Mouse (Mus musculus) gastrocnemius, adult 2 months (tissue): ENCODE results near the gene Polm. TPM values are rescaled to one million over a fixed set of nuclear protein-coding genes. Genes with fewer than 3 reads are reported as not detected.
"Not testable (repeated sequence)": the region's sequence is repeated elsewhere in the genome, so short reads cannot be mapped to it uniquely, and the experiment has no call there.

Source experiments
- DNase-seq: peaks from one replicate; pipeline ENCODE4 v3.0.0; 2022
- H3K27ac ChIP-seq: fragments of 200-600 bp; 2 replicates; pipeline ENCODE4 v1.8.1; 2022; ENCODE audit warnings: mild to moderate bottlenecking
- H3K4me3 ChIP-seq: fragments of 200-600 bp; 2 replicates; pipeline ENCODE4 v1.8.1; 2022; ENCODE audit warnings: mild to moderate bottlenecking, moderate library complexity
- CTCF ChIP-seq: fragments of 200-600 bp; IDR thresholded peaks from 2 replicates; pipeline ENCODE4 v1.8.1; 2022; ENCODE audit warnings: antibody characterized with exemption, mild to moderate bottlenecking, moderate library complexity
- intact Hi-C: fragments of 180-260 bp; cut with DNase I; formaldehyde crosslinking; loops from one replicate; pipeline ENCODE4 v1.15.1; 2025
- total RNA-seq, 2 experiments: library from RNA; stranded (reverse); gene quantifications; 2 replicates each; pipeline ENCODE4 v1.2.3; 2021

The Polm gene
- total RNA-seq, 2 experiments from 2014 or later: 1.7 to 3.1 TPM

GRCm38 (mm10) chr11:5825432-5825831, 12.4 kb downstream of the Polm start:
- no peak overlapping the region for H3K4me3 ChIP-seq
- no peak for DNase-seq
- no peak overlapping the region for H3K27ac ChIP-seq
- intact Hi-C loops: no loop called here
- no peak for TF ChIP-seq CTCF

GRCm38 (mm10) chr11:5819223-5819622, 18.6 kb downstream of the Polm start:
- DNase-seq: no peak
- Histone ChIP-seq H3K4me3 (no peak overlapping the region), H3K27ac (no peak overlapping the region)
- intact Hi-C loops: no loop called here
- no peak for TF ChIP-seq CTCF

DNA sequence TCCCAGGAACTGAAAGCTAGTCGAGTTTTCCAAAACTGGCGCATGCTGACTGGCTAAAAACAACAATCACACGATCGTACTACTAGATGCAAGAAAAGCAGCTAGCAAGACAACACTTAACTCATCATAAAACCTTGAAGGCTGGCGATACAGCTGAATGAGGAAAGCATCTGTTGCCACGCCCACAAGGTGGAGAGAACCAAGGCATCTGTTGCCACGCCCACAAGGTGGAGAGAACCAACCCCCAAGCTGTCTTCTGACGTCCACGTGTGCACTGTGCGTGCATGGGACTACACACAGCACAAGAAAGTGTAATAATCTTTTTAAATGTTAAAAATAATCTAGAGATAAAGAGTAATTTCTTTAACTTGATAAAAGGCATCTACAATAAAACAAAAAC, 24.4 kb downstream of the Polm start:
- Histone ChIP-seq H3K27ac (no peak overlapping the region), H3K4me3 (no peak overlapping the region)
- DNase-seq: no peak
- no peak for TF ChIP-seq CTCF
- intact Hi-C loops: no loop called here

GRCm38 (mm10) chr11:5809487-5809886, 28.3 kb downstream of the Polm start:
- intact Hi-C loops, H3K27ac ChIP-seq, DNase-seq, H3K4me3 ChIP-seq: not testable (repeated sequence)

- intact Hi-C loops: no loop called here
- TF ChIP-seq CTCF: no peak
- no peak overlapping the region for H3K4me3 ChIP-seq
- no peak for DNase-seq
- H3K27ac ChIP-seq: no peak overlapping the region
These were observed 29.9 kb downstream of the Polm start for GRCm38 (mm10) chr11:5807956-5808355.

GRCm38 (mm10) chr11:5805711-5806110, 32.1 kb downstream of the Polm start:
- Histone ChIP-seq H3K27ac (no peak overlapping the region; the same call in 1 of the 2 replicates), H3K4me3 (no peak overlapping the region)
- TF ChIP-seq CTCF: no peak
- intact Hi-C loops: no loop called here
- DNase-seq: no peak

DNA sequence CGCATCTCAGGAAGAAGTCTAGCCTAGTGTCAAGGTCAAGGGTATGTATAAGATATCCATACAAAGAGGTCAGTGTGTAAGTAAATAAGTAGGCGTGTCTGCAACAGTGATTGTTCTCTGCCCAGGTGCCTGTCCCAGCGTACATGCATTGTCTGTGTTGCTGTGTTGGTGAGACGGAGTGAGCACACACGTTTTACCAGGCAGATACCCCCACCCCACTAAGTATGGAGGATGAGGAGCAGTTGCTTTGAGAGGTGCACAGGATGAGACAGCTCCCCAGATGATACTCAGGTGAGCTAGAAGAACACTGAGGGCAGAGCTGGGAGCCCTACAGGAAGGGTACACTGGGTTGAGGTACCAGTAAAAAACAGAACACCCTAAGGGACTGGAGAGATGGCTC, 33.6 kb downstream of the Polm start:
- no peak for TF ChIP-seq CTCF
- no peak for DNase-seq
- intact Hi-C loops: no loop called here
- Histone ChIP-seq H3K27ac (peak overlapping the region; percentile 98), H3K4me3 (peak overlapping the region; percentile 23)

GRCm38 (mm10) chr11:5803551-5803981, 34.2 kb downstream of the Polm start, which contains the start of gene Pgam2:
Pgam2 (minus strand) TSS chr11:5803733.
- Histone ChIP-seq H3K27ac (peak within 1 kb of the TSS; percentile 98), H3K4me3 (peak within 1 kb of the TSS; percentile 80)
- no peak for TF ChIP-seq CTCF
- DNase-seq: peak; percentile 87
- intact Hi-C loops: loop anchor here (2.0 kb wide), 1 partner anchor 33 kb away; no protein-coding TSS in a partner anchor

DNA sequence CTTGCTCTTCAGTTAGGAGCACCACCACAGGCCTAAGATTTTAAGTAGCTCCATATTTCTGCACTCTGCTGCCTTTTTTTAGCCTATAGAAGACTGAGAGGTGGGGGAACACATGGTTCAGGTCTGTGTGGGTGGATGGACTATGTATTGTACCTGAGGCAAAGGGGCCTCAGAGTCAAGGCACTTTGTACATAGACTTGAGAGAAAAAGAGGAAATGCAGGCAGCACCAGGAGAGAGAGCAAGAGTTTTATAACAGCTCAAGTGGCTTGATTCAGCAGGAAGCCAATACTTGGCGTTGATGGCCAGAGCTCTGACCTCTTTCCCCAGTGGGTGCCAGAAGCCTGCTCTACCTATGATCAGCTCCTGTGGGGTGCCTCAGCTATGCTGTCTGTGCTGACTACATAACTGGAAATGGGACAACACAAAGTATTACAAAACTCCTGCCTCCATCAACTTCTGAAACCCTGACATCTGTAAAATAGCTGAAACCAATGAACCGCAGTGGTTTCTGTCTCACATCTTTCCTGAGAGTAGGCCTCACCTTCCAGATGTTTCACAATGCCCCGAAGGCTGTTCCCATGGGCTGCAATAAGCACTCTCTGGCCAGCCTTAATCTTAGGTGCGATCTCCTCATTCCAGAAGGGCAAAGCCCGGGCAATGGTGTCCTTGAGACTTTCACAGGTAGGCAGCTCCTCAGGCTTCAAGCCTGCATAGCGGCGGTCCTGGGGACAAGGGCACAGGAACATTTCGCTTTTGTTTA, 35.2 kb downstream of the Polm start:
- intact Hi-C loops: loop anchor here (2.0 kb wide), 1 partner anchor 34 kb away; no protein-coding TSS in a partner anchor
- peak overlapping the region; percentile 98 for H3K27ac ChIP-seq
- peak; percentile 52 for DNase-seq
- peak overlapping the region; percentile 80 for H3K4me3 ChIP-seq
- TF ChIP-seq CTCF: no peak

DNA sequence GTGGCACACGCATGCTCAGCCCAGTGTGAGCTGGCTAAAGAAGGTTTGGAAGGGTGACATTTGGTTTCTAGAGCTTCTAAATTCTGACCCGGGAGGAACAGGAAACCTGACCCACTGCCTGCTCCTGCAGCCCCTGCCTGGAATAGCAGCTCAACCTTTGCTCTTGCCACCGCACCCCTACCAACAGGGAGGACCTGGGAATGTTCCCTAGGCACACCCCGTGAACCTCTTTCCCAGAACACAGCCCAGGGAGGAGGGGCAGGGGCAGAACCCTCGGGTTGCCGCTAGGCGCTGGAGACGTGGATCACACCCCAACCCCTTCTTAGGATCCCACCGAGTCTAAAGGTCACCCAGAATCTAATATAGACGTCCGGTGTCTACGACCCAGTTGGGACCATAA, 35.8 kb downstream of the Polm start:
- H3K27ac ChIP-seq: peak overlapping the region; percentile 98
- TF ChIP-seq CTCF: peak; percentile 53

GRCm38 (mm10) chr11:5801511-5801910, 36.3 kb downstream of the Polm start:
- peak; percentile 45 for DNase-seq
- Histone ChIP-seq H3K27ac (peak overlapping the region; percentile 98), H3K4me3 (peak overlapping the region; percentile 80)
- no peak for TF ChIP-seq CTCF
- intact Hi-C loops: no loop called here

More for the DNA sequence above, 35.8 kb downstream of the Polm start:
- peak; percentile 90 for DNase-seq
- H3K4me3 ChIP-seq: peak overlapping the region; percentile 80
- intact Hi-C loops: loop anchor here (2.0 kb wide), 1 partner anchor 35 kb away; no protein-coding TSS in a partner anchor

DNA sequence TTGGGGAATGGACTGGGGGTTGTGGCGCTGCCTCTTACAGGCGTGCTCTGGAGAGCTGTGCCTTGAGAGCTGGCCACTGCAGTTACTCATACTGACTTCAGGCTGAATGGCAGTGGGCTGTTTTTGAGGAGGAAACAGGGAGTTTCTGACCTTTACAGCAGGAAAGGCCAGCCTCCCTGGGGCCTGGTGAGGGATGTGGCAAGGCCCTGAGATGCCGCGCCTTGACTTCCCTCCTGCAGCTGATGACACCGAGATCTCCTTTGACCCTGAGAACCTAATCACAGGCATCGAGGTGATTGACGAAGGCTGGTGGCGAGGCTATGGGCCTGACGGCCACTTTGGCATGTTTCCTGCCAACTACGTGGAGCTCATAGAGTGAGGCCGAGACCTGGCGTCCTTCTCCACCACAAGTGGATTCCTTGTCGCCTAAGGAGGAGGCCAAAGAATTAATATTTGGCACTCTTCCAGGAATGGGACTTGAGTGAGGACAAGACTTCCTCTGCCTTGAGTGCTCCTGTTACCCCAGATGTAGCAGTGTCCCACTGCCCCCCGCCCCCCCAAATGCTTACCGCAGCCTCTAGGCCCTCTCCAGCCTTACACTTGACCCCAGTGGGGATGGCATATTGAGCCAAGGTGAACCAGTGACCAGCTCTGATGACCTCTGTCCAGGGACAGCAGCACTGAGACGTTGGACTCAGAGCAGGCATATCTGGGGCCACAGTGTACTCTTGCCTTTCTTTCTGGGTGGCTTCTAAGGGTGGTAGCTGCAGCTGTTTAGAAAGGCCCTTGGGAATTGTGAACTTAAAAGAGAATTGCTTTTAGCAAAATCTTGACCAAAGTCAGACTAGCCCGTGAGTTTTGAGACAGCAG, 38.0 kb downstream of the Polm start:
- intact Hi-C loops: no loop called here
- TF ChIP-seq CTCF: no peak
- H3K4me3 ChIP-seq: no peak overlapping the region
- peak; percentile 73 for DNase-seq
- H3K27ac ChIP-seq: peak overlapping the region; percentile 98

GRCm38 (mm10) chr11:5797928-5798327, 39.9 kb downstream of the Polm start:
- Histone ChIP-seq H3K4me3 (no peak overlapping the region), H3K27ac (no peak overlapping the region)
- no peak for TF ChIP-seq CTCF
- DNase-seq: no peak
- intact Hi-C loops: no loop called here
